Mouse (Mus musculus) kidney, postnatal 25 days (tissue): ENCODE results near the gene Muc1.
A peak's percentile ranks its signal among the peaks of the same experiment; 100 is the strongest.

ENCODE experiments used
- DNase-seq, 2 experiments: peaks; one replicate each; pipeline ENCODE4 v3.0.0; 2021; ENCODE audit warnings: mixed read lengths in 2 of 2

The Muc1 gene

GRCm38 (mm10) chr3:89228836-89229235, at the start of gene Muc1:
Gene Muc1 (plus strand): TSS chr3:89229057.
- DNase-seq: peak; percentile 52 to 77

- DNase-seq: no peak
These were observed 46.9 kb upstream of the Muc1 start for GRCm38 (mm10) chr3:89181749-89182500.

GRCm38 (mm10) chr3:89182531-89183057, 46.3 kb upstream of the Muc1 start:
- no peak for DNase-seq

GRCm38 (mm10) chr3:89183058-89183958, 45.5 kb upstream of the Muc1 start, which contains the start of gene Fam189b:
Gene Fam189b (plus strand): TSS chr3:89183143.
- peak; percentile 82 to 90 for DNase-seq

- DNase-seq: no peak
These were observed 44.9 kb upstream of the Muc1 start for GRCm38 (mm10) chr3:89183959-89184315.

GRCm38 (mm10) chr3:89187197-89187596, 41.7 kb upstream of the Muc1 start:
- DNase-seq: no peak

- no peak for DNase-seq
These were observed 41.0 kb upstream of the Muc1 start for GRCm38 (mm10) chr3:89187690-89188477.

- DNase-seq: no peak
These were observed 40.4 kb upstream of the Muc1 start for GRCm38 (mm10) chr3:89188478-89188875.

GRCm38 (mm10) chr3:89190436-89190835, 38.4 kb upstream of the Muc1 start:
- no peak for DNase-seq

GRCm38 (mm10) chr3:89193351-89193750, 35.5 kb upstream of the Muc1 start:
- DNase-seq: no peak

- DNase-seq: peak in 1 of 2 experiments; percentile 49
These were observed 35.0 kb upstream of the Muc1 start for GRCm38 (mm10) chr3:89193853-89194252.

GRCm38 (mm10) chr3:89195979-89196877, 32.6 kb upstream of the Muc1 start:
- DNase-seq: peak; percentile 93 to 94

GRCm38 (mm10) chr3:89199839-89200238, 29.0 kb upstream of the Muc1 start:
- no peak for DNase-seq

- peak; percentile 86 to 90 for DNase-seq
These were observed 26.4 kb upstream of the Muc1 start, which contains the start of gene Gba for GRCm38 (mm10) chr3:89202253-89203141. Gene Gba (plus strand): TSS chr3:89202928.

GRCm38 (mm10) chr3:89203142-89203514, 25.7 kb upstream of the Muc1 start:
- DNase-seq: no peak

GRCm38 (mm10) chr3:89206079-89206478, 22.8 kb upstream of the Muc1 start:
- DNase-seq: no peak

- no peak for DNase-seq
These were observed 22.2 kb upstream of the Muc1 start for GRCm38 (mm10) chr3:89206695-89207094.

- DNase-seq: peak in 1 of 2 experiments; percentile 33
These were observed 20.7 kb upstream of the Muc1 start for GRCm38 (mm10) chr3:89208075-89208657.

- no peak for DNase-seq
These were observed 20.1 kb upstream of the Muc1 start for GRCm38 (mm10) chr3:89208736-89209135.

- DNase-seq: peak in 1 of 2 experiments; percentile 32
These were observed 19.1 kb upstream of the Muc1 start for GRCm38 (mm10) chr3:89209731-89210130.
